Mouse (Mus musculus) midbrain, embryonic 16.5 days (tissue): ENCODE data around the gene Zmpste24. TPM values are rescaled to one million over a fixed set of nuclear protein-coding genes. Genes with fewer than 3 reads are reported as not detected.

Experiments used
- ATAC-seq: fragments of 200-750 bp; cut with Nextera tagmentation; 2 replicates; pipeline ENCODE4 v1.8.0; 2017; ENCODE audit warnings: moderate TSS enrichment
- H3K27ac ChIP-seq: fragments of 300-500 bp; sonication (generic); 2 replicates; pipeline ENCODE4 v1.5.1; 2014; ENCODE audit warnings: mild to moderate bottlenecking, low read length, mixed read lengths
- H3K27me3 ChIP-seq: fragments of 300-500 bp; sonication (generic); 2 replicates; pipeline ENCODE4 v1.6.1; 2014; ENCODE audit warnings: low read depth, low read length, mixed read lengths; ENCODE audit not compliant: control insufficient read depth, insufficient read depth
- H3K36me3 ChIP-seq: fragments of 300-500 bp; sonication (generic); 2 replicates; pipeline ENCODE4 v1.6.1; 2014; ENCODE audit warnings: mild to moderate bottlenecking, low read length, moderate library complexity, mixed read lengths; ENCODE audit not compliant: control insufficient read depth, insufficient read depth
- H3K4me1 ChIP-seq: fragments of 300-500 bp; sonication (generic); 2 replicates; pipeline ENCODE4 v1.6.1; 2014; ENCODE audit warnings: mild to moderate bottlenecking, low read length, mixed read lengths; ENCODE audit not compliant: control insufficient read depth, insufficient read depth
- H3K4me2 ChIP-seq: fragments of 300-500 bp; sonication (generic); 2 replicates; pipeline ENCODE4 v1.6.1; 2014; ENCODE audit warnings: mild to moderate bottlenecking, low read length, mixed read lengths
- H3K4me3 ChIP-seq: fragments of 300-500 bp; sonication (generic); 2 replicates; pipeline ENCODE4 v1.5.1; 2014; ENCODE audit warnings: low read depth, mild to moderate bottlenecking, low read length, moderate library complexity, mixed read lengths
- H3K9ac ChIP-seq: fragments of 300-500 bp; sonication (generic); 2 replicates; pipeline ENCODE4 v1.6.1; 2014; ENCODE audit warnings: low read depth, low read length, mixed read lengths
- H3K9me3 ChIP-seq: fragments of 300-500 bp; sonication (generic); replicated peaks from 2 replicates; pipeline ENCODE4 v1.6.1; 2014; ENCODE audit warnings: mild to moderate bottlenecking, low read length, mixed read lengths; ENCODE audit not compliant: control insufficient read depth, poor library complexity, severe bottlenecking
- WGBS: fragments of 180-500 bp; shearing (Covaris S2); extraction: QIAGEN DNeasy Blood & Tissue Kit; methylation state at CpG from one replicate; pipeline ENCODE4 v1.1.7; 2014; 5-methylcytosine and 5-hydroxymethylcytosine counted together
- polyA plus RNA-seq: library from polyadenylated mRNA; unstranded; fragments of >200 nt; fragmentation: Nextera tagmentation; extraction: Ambion mirVana; gene quantifications from 2 replicates; pipeline ENCODE4 v1.2.1, GENCODE M21; 2015

Zmpste24 gene
- polyA plus RNA-seq, 1 experiment from 2014 or later: 23.2 TPM

DNA sequence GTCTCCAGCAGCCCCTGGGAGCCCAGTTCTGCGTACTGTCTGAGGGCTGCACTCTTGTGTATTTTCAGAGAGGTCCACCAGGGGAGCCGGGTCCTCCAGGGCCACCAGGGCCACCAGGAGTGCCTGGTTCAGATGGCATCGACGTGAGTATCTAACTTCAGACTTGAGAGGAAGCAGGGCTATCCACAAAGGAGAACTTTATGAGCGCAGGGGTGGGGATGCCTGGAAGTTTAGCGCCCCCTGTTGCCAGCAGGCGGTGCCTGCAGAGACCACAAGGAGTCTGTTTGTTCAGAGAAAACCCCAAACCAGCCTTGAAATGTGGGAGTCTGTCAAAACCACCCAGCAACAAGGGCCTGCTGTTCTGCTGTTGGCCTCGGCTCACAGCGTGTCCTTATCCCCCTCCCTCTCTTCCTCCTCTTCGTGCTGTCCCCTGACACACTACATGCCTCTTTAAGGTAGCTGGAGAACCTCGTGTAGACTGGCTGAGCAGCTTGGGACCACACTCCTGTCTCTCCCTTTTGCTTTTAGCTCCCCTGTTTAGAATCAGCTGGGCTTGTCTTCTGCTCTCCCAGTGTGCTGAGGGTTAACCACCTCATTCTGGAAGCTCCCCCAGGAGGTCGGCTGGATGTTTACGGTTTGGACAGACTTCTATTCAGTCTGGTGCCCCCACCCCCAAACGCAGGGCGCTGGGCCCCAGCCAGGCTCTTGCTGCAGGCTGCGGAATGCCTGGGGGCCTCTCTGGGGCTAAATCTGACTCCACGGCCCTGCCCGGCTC lies 57.0 kb downstream of the Zmpste24 start:
- H3K4me2 ChIP-seq: peak overlapping the region; percentile 8; the same call in 1 of the 2 replicates
- no peak overlapping the region for H3K4me3 ChIP-seq
- H3K36me3 ChIP-seq: no peaks in the 10 kb centered on the region
- H3K27ac ChIP-seq: peak overlapping the region; percentile 39
- 0 out of 2 replicates have a peak overlapping the region, but pooled peaks have one; percentile 5 for H3K9ac ChIP-seq
- H3K9me3 ChIP-seq: no peaks in the 10 kb centered on the region
- 8% methylated on average over 18 of the region's 18 CpGs for WGBS
- H3K4me1 ChIP-seq: peaks cover 2% of the 10 kb centered on the region; the same call in 1 of the 2 replicates
- 0 out of 2 replicates have a peak, but pooled peaks cover 3% of the 10 kb centered on the region for H3K27me3 ChIP-seq
- peak; percentile 66 for ATAC-seq

GRCm38 (mm10) chr4:121040323-121040722 lies 57.7 kb downstream of the Zmpste24 start:
- Histone ChIP-seq H3K27ac (no peak overlapping the region), H3K4me3 (peak overlapping the region; percentile 47), H3K36me3 (no peaks in the 10 kb centered on the region), H3K27me3 (0 out of 2 replicates have a peak, but pooled peaks cover 3% of the 10 kb centered on the region), H3K9me3 (no peaks in the 10 kb centered on the region), H3K9ac (peak overlapping the region; percentile 68), H3K4me2 (peak overlapping the region; percentile 72), H3K4me1 (peaks cover 2% of the 10 kb centered on the region; the same call in 1 of the 2 replicates)
- WGBS: 59% methylated on average over 14 of the region's 14 CpGs
- ATAC-seq: peak; percentile 8; the same call in 1 of the 2 replicates

GRCm38 (mm10) chr4:121039331-121040115 lies 58.5 kb downstream of the Zmpste24 start, which contains the start of gene Col9a2:
TSS of gene Col9a2 (plus strand) at chr4:121039385.
- peak; percentile 26 for ATAC-seq
- Histone ChIP-seq H3K9ac (peak within 1 kb of the TSS; percentile 68), H3K27me3 (0 out of 2 replicates have a peak, but pooled peaks cover 3% of the 10 kb centered on the region), H3K4me1 (peaks cover 2% of the 10 kb centered on the region; the same call in 1 of the 2 replicates), H3K36me3 (no peaks in the 10 kb centered on the region), H3K27ac (no peak within 1 kb of the TSS), H3K4me2 (peak within 1 kb of the TSS; percentile 72), H3K9me3 (no peaks in the 10 kb centered on the region), H3K4me3 (peak within 1 kb of the TSS; percentile 47)
- 2% methylated on average over 46 of the region's 46 CpGs for WGBS

DNA sequence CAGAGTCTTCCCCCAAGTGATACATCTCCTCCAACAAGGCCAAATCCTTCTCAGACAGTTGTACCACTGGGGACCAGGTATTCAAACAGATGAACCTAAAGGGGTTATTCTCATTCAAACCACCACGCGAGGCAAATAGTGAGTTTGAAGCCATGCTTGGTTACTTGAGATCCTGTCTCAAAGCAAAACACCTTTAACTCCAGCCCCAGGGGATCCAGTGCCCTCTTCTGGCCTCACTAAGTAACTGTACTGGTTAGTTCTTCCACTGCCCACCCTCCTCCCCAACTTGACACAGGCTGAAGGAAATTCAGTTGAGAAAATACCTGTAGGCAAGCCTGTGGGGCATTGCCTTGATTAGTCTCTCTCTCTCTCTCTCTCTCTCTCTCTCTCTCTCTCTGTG lies 65.0 kb downstream of the Zmpste24 start:
- H3K4me3 ChIP-seq: no peak overlapping the region
- H3K27ac ChIP-seq: no peak overlapping the region
- no peak overlapping the region for H3K4me2 ChIP-seq
- ATAC-seq: no peak
- H3K27me3 ChIP-seq: no peaks in the 10 kb centered on the region
- H3K9me3 ChIP-seq: no peaks in the 10 kb centered on the region
- WGBS: 84% methylated on average over 2 of the region's 2 CpGs
- no peaks in the 10 kb centered on the region for H3K36me3 ChIP-seq
- H3K4me1 ChIP-seq: no peaks in the 10 kb centered on the region
- no peak overlapping the region for H3K9ac ChIP-seq

- no peak for ATAC-seq
- H3K27me3 ChIP-seq: no peaks in the 10 kb centered on the region
- H3K9me3 ChIP-seq: no peaks in the 10 kb centered on the region
- H3K4me3 ChIP-seq: no peak overlapping the region
- H3K9ac ChIP-seq: no peak overlapping the region
- no peaks in the 10 kb centered on the region for H3K36me3 ChIP-seq
- 59% methylated on average over 4 of the region's 4 CpGs for WGBS
- H3K4me1 ChIP-seq: no peaks in the 10 kb centered on the region
- no peak overlapping the region for H3K27ac ChIP-seq
- no peak overlapping the region for H3K4me2 ChIP-seq
Observed at GRCm38 (mm10) chr4:121031440-121031839, 66.6 kb downstream of the Zmpste24 start.

GRCm38 (mm10) chr4:121029632-121030031 lies 68.4 kb downstream of the Zmpste24 start:
- H3K36me3 ChIP-seq: no peaks in the 10 kb centered on the region
- H3K9ac ChIP-seq: no peak overlapping the region
- no peak overlapping the region for H3K4me3 ChIP-seq
- no peaks in the 10 kb centered on the region for H3K27me3 ChIP-seq
- ATAC-seq: no peak
- no peak overlapping the region for H3K27ac ChIP-seq
- H3K4me2 ChIP-seq: no peak overlapping the region
- no peaks in the 10 kb centered on the region for H3K4me1 ChIP-seq
- H3K9me3 ChIP-seq: no peaks in the 10 kb centered on the region
- WGBS: 80% methylated on average over 3 of the region's 3 CpGs

- Histone ChIP-seq H3K27ac (no peak overlapping the region), H3K36me3 (no peaks in the 10 kb centered on the region), H3K4me3 (no peak overlapping the region), H3K9ac (no peak overlapping the region), H3K4me1 (no peaks in the 10 kb centered on the region), H3K4me2 (no peak overlapping the region), H3K9me3 (no peaks in the 10 kb centered on the region), H3K27me3 (no peaks in the 10 kb centered on the region)
- no peak for ATAC-seq
- WGBS: 31% methylated on average over 14 of the region's 14 CpGs
Observed at GRCm38 (mm10) chr4:121028659-121029392, 69.2 kb downstream of the Zmpste24 start.

DNA sequence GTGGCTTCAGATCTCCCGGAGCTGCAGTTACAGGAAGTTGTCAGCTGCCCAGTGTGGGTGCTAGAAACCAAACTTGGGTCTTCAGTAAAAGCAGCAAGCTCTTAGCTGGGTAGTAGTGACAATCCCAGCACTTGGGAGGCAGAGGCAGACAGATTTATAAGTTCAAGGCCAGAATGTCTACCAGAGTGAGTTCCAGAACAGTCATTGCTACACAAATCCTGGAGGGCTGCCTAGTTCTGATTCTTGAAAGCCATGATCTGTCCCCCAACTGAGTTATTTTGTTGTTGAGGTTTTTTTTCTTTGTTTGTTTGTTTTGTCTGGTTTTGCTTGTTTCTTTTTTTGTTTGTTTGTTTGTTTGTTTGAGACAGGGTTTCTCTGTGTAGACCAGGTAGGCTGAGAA lies 69.9 kb downstream of the Zmpste24 start:
- H3K4me2 ChIP-seq: no peak overlapping the region
- no peaks in the 10 kb centered on the region for H3K9me3 ChIP-seq
- no peak overlapping the region for H3K4me3 ChIP-seq
- H3K36me3 ChIP-seq: no peaks in the 10 kb centered on the region
- H3K27me3 ChIP-seq: no peaks in the 10 kb centered on the region
- H3K4me1 ChIP-seq: no peaks in the 10 kb centered on the region
- no peak overlapping the region for H3K9ac ChIP-seq
- ATAC-seq: no peak
- no peak overlapping the region for H3K27ac ChIP-seq
- 80% methylated on average over 1 of the region's 1 CpGs for WGBS
